Mouse (Mus musculus) large intestine, adult 2 months (tissue): Measurements from ENCODE around the gene Zswim4. TPM values are rescaled to one million over a fixed set of nuclear protein-coding genes. Genes with fewer than 3 reads are reported as not detected.

Source experiments
- DNase-seq: peaks from one replicate; pipeline ENCODE4 v3.0.0-alpha.2; 2012; ENCODE audit warnings: low read depth, low spot score
- WGBS: fragments of 180-500 bp; shearing (Covaris S2); methylation state at CpG from one replicate; pipeline ENCODE4 v1.1.7; 2018; 5-methylcytosine and 5-hydroxymethylcytosine counted together
- polyA plus RNA-seq: library from polyadenylated mRNA; depleted of rRNA; stranded (reverse); fragments of >200 nt; gene quantifications from 2 replicates; pipeline ENCODE4 v1.2.3, GENCODE M21; 2012

Gene Zswim4
- polyA plus RNA-seq, 1 experiment, result 10.4 TPM

- WGBS, result 77% methylated on average over 2 of the region's 2 CpGs
- no peak for DNase-seq
Observed at GRCm38 (mm10) chr8:84233055-84233454, 3.8 kb downstream of the Zswim4 start.

DNA sequence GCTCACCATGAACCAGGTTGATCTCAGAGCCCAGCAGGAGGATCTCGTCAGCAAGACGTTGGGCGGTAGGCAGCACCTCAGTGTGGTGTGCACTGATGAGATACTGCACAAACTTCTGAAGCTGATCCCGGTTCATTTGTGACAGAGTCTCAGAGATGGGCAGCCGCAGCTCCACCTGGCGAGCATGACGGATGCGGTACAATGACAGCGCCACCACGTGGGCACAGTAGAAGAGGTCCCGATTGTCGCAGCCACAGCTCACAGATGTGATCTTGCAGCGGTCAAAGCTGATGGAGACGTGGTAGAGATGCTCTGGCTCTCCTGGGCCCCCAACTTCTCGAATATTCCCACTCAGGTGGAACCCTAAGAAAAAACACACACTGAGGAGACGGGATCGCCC, 6.1 kb downstream of the Zswim4 start:
- WGBS, result 80% methylated on average over 17 of the region's 17 CpGs
- DNase-seq, result no peak

- WGBS, result 92% methylated on average over 21 of the region's 21 CpGs
Observed at GRCm38 (mm10) chr8:84223322-84224029, 13.4 kb downstream of the Zswim4 start.

DNA sequence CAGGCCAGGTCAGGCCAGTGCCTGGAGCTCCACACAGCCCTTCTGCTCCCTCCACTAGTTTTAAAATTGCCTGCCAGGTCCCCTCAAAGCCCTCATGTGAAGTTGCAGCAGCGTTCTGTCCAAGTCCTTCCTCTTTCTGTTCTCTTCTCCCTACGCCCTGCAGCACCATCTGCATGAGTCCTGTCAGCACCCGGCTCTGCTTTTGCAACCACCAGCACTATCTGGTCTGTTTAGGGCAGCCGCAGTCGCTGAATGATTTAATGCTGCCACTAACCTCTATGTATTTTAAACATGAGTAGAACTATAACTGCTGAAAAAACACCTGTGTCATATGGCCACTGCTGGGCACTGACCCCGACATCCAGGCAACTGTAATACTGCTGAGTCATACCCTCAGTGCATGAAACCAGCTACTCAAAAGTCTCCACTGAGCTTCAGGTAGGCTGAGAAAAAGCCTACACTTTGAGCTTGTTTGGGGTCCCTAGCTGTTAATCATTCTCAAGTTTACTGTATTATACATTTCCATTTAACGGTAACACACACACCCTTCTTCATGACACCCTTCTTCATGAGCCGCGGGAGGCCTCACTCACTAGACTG, 14.2 kb downstream of the Zswim4 start:
- WGBS, result 81% methylated on average over 9 of the region's 9 CpGs
- no peak for DNase-seq

More at GRCm38 (mm10) chr8:84223322-84224029, 13.4 kb downstream of the Zswim4 start:
- no peak for DNase-seq

DNA sequence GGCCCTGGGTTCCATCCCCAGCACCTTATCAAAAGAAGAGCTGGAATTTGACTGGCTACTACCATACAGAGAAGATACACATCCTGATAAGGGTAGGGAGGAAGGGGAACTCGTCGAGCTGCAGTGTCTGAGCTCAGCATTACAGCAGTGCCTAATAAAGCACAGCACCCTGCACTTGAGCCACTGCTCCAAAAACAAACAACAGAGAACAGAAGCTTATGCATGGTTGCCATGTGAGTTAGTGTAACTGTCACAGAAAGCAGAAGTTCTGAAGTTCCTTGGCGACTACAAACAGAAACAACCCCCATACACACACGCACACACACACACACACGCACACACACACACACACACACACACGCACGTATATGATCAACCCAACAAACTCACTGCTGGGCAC, 16.8 kb downstream of the Zswim4 start:
- WGBS, result 71% methylated on average over 7 of the region's 7 CpGs
- no peak for DNase-seq

GRCm38 (mm10) chr8:84218143-84218542, 18.7 kb downstream of the Zswim4 start:
- 92% methylated on average over 5 of the region's 5 CpGs for WGBS
- DNase-seq, result no peak

GRCm38 (mm10) chr8:84217206-84217605, 19.6 kb downstream of the Zswim4 start:
- WGBS, result 94% methylated on average over 11 of the region's 11 CpGs
- no peak for DNase-seq

GRCm38 (mm10) chr8:84213277-84213676, 23.6 kb downstream of the Zswim4 start:
- 88% methylated on average over 4 of the region's 4 CpGs for WGBS
- DNase-seq, result no peak

DNA sequence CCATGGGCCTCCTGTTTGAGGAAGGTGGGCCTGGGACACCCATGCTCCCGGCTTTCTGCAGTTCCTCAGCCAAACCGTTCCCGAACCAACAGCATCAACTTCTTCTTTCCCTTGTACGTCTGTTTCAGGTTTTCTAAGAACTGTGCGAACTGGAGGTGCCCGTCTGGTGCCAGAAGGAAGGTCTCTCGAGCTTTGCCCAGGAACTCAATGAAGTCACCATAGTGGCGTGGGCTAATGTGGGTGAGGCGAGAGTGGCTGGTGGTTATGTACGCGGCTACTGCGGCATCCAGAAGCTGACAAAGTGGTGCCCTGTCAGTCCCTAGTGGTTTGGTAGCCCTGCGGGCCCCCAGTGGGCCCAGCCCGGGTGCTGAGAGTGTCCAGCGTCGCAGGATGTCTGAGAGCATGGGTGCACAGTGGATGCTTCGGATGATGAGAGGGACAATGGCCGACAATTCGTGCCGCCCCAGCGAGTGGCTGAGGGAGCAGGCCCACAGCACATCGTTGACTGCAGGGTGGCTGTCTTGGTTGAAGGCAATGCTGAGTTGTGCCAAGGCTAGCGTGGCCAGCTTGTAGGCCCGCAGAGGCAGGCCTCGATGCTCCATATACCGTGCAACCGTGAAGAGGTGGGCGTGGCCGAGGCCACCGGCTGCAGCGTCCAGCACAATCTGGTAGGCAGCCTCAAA, 24.8 kb downstream of the Zswim4 start:
- 88% methylated on average over 31 of the region's 31 CpGs for WGBS
- no peak for DNase-seq

- 85% methylated on average over 3 of the region's 3 CpGs for WGBS
- DNase-seq, result no peak
Observed at GRCm38 (mm10) chr8:84211202-84211601, 25.7 kb downstream of the Zswim4 start.

DNA sequence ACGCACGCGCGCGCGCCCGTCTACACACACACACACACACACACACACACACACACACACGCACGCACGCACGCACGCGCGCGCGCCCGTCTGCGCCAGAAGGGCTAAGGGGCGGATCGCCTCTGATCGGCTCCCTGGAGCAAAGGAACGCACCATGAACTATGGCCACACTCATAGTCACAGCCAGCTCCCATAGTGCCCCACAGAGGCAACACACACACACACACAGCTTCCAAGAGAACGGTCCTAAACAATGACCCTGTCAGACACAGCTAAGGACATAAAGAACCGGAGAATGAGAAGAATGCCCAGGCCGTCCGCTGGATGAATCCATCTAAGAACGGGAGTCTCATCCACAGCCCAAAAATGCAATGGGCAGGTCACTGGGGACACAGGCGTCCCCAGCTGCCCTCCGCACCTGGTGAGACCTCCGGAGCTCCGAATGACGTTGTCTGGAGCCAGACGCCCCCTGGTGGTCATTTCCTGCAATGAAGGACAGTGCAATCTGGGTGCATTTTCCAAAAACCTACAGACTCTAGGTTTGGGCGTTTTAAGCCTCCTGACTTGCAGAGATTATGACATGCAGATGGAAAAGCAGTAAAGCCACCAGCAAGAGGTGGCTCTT, 26.6 kb downstream of the Zswim4 start:
- no peak for DNase-seq
- 56% methylated on average over 34 of the region's 34 CpGs for WGBS

- WGBS, result 65% methylated on average over 17 of the region's 17 CpGs
- no peak for DNase-seq
Observed at GRCm38 (mm10) chr8:84208381-84209380, 28.2 kb downstream of the Zswim4 start.

- DNase-seq, result no peak
- 64% methylated on average over 7 of the region's 7 CpGs for WGBS
Observed at GRCm38 (mm10) chr8:84207811-84208210, 29.0 kb downstream of the Zswim4 start.

DNA sequence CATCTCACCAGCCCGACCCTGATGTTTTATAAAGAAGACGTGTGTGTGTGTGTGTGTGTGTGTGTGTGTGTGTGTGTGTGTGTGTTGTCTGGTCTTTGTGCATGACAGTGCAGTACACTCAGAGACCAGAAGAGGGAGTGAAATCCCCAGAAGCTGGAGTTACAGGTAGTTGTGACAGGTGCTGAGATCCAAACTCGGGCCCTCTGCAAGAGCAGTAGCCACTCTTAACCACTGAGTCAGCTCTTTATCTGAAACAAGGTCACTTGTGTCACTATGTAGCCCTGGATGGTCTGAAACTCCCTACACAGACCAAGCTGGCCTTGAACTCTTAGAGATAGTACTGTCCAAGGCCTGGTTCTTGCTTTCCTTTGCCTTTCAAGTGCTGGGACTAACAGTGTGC, 30.2 kb downstream of the Zswim4 start:
- 89% methylated on average over 3 of the region's 3 CpGs for WGBS

GRCm38 (mm10) chr8:84205073-84205472, 31.8 kb downstream of the Zswim4 start:
- no peak for DNase-seq
- 91% methylated on average over 5 of the region's 5 CpGs for WGBS

More for the DNA sequence above, 30.2 kb downstream of the Zswim4 start:
- DNase-seq, result no peak

- 40% methylated on average over 13 of the region's 13 CpGs for WGBS
- DNase-seq, result no peak
Observed at GRCm38 (mm10) chr8:84203975-84204772, 32.7 kb downstream of the Zswim4 start.

DNA sequence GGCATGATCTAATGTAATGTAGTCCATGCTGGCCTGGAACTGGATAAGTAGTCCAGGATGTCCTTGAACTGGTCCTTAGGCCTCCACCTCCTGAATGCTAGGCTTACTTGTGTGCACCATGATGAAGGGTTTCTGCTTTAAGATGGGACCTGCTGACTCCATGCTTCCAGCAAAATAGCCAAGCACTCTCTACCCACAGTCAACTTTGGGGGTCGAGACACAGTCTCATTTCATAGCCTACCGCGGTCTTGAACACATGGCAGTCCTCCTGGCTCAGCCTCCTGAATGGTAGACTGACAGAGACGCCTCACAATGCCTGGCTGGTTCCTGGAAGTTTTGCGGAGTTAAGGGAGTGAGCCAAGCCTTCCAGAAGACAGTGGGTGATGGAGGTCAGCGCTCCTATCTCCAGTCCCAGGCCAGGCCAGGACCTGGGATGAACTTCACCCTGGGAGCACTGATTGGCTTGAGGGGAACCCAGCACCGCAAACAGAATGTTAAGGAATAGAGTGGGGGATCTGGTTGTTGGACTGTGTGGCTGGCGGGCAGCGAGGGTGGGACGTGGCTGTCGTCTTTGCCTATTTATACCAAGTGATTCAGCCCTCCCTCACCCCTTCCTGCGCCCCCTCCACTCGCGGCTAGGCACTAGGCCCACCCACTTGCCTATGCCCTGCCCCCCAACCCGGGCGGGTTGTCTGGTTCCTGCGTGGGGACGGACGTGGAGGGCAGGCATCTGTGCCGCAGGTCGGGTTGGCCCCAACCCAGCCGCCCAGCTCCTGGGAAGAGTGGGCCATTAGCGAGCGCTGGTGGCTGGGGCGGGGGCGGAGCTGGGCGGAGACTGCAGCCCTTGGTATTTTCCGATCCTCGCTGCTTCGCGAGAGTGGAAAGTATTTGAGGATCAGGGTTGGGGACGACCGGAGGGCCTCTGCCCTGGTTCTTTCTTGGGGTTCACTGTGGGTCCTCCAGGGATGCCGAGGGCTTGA, 33.6 kb downstream of the Zswim4 start:
- 13% methylated on average over 34 of the region's 34 CpGs for WGBS

More for the DNA sequence above, 33.6 kb downstream of the Zswim4 start:
- DNase-seq, result no peak
